Mouse (Mus musculus) cerebellum, adult 9-10 months (tissue): Measurements from ENCODE around the gene Cebpg.

Source experiments
- DNase-seq: peaks from one replicate; pipeline ENCODE4 v3.0.0; 2022

The Cebpg gene

DNA sequence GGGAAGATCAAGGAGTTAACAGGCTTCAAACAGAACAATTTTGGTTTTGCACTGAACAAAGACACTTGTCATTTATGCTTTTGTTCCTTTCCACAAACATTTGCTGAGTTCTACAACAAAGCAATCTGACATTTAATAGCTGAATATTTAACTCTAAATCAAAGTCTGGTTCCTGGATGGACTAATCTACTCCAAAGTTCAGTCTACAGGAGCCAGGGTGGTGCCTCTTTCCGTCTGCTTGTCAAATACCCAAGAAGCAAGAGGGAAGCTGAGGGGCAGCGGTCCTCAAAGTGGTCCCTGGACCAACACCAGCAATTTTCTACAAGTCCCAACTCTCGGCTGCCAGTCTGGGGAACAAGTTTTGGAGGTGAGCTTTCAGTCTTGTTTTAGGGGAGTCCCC is 3.2 kb downstream of the Cebpg start:
- no peak for DNase-seq

GRCm38 (mm10) chr7:35050540-35050939 is 5.8 kb downstream of the Cebpg start:
- DNase-seq, result no peak

GRCm38 (mm10) chr7:35046091-35046490 is 10.3 kb downstream of the Cebpg start:
- no peak for DNase-seq

DNA sequence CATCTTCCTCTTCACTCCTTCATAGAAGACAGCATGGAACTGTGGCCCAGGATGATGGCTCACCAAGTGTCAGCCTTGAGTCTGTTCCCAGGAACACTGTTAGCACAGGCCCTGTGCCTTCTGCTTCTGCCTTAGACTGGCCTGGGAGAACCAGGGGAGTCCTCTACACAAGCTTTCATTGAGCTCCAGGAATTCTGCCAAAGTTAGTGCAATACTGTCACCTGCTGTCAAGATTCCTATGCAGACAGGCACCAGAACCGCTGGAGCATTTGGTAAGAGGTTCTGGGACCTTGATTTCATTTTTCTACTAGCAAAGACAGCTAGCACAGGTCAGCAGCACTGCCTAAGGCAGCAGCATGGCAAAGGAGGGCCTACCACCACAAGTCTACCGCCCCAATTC is 11.7 kb downstream of the Cebpg start:
- DNase-seq, result peak; percentile 48

- no peak for DNase-seq
Measured at GRCm38 (mm10) chr7:35043266-35043817, 13.0 kb downstream of the Cebpg start.

DNA sequence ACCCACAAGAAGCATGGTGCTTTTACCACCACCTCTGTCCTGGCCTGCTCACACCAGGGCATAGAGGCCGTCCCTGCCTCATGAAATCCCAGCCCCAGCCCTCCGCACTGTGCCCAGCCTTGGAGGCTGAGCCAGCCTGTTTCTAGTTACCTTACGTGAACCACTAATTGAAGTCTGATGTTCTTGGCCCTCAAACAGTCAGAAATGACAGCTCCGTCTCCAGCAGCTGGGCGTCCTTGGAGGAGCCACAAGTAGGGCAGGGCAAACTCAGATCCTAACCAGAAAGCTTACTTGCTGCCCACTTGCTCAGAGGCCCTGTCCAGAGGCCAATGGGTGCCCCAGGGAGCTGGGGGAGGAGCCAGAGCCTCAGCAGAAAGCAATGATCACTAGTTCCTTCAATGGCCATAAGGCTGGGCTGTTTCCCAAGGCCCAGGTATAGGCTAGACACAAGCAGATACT is 13.6 kb downstream of the Cebpg start:
- DNase-seq, result no peak

DNA sequence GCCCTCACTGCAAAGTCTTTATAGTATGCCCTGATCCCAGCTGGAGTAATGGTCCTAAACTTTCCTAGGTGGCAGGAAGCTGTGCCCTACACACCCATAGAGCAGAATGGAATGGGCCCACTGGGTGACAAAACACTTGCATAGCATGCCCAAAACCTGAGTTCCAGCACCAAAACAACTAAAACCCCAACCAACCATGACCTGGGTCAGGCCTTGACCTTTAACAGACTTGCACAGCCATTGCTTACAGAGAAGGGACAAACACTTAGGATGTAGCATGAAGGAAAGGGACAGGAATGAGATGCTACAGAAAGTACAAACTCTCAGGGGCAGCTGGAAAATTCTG is 14.2 kb downstream of the Cebpg start:
- DNase-seq, result no peak

- no peak for DNase-seq
Measured at GRCm38 (mm10) chr7:35041286-35042208, 14.8 kb downstream of the Cebpg start.

GRCm38 (mm10) chr7:35040176-35040972 is 16.0 kb downstream of the Cebpg start:
- DNase-seq, result no peak

DNA sequence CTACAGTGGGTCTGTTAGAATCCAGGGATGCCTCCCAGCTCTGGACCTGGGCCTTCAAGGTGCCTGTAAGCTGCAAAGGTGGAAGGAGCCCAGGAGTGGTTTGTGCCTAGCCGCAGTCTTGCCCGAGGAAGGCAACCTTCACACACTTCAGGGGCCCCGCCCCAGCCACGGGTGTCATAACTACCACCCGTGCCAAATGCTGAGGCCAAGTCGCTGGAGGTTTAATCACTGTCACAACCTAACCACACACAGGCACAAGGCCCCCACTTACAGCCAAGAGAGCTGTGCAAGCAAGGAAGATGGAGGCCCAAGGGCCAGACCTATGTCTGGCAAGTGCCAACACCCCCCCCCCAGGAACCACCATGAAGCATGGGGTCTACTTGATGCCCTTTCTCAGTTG is 19.0 kb downstream of the Cebpg start:
- no peak for DNase-seq

- no peak for DNase-seq
Measured at GRCm38 (mm10) chr7:35036266-35036731, 20.1 kb downstream of the Cebpg start.

DNA sequence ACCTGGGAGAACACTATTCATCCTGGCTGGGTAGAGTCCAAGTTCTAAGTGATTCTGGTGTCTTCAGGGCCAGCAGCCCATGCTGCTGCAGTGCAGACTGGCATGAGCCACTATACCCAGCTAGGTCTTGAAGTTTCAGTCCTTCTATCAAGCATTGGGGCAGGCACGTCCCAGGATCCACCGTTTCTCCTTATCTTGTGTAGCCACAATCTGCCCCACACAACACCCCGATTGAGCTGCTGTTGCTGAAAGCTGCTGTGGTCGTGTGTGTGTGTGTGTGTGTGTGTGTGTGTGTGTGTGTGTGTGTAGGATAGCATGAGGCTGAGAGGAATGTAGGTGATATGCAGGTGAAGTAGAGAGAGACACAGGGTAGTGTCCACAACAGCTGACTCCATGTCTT is 20.8 kb downstream of the Cebpg start:
- DNase-seq, result no peak

DNA sequence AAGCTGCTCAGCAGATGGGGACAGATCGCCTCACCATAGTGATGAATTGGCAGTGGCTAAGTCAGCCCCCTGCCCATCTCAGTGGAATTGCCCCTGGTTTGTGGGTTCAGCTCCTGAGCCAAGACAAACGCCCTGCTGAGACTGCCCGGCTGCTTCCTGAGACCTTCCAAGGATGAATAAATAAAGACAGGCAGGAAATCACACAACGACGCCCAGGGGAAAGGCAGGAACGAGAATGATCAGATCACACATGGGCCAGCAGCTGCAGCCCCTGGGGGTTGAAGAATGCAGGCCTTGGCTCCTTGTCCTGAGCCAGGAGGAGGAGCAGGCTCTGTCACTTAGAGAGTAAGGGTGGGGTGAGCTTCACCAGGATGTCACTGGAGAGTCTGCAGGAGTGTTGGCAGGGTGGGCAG is 21.2 kb downstream of the Cebpg start:
- DNase-seq, result no peak

- no peak for DNase-seq
Measured at GRCm38 (mm10) chr7:35030567-35030966, 25.8 kb downstream of the Cebpg start.

DNA sequence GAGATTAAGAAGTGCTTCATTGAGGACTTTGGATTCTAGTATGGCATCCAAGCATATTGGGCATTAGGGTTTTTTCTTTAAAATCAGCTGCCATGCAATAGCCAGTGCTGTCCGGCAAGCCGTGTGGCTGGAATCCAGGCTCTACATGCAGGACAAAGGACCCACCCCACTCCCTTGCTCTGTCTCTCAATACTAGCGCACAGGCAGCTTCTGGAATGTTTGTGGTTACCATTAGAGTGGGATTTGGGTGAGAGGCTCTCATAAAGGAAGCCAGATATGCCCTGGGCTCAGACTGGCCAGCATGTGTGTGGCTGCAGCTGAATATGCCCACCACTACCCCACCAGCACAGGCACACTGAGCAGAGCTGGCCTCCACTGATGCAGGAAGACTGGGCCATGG is 26.7 kb downstream of the Cebpg start:
- DNase-seq, result no peak

DNA sequence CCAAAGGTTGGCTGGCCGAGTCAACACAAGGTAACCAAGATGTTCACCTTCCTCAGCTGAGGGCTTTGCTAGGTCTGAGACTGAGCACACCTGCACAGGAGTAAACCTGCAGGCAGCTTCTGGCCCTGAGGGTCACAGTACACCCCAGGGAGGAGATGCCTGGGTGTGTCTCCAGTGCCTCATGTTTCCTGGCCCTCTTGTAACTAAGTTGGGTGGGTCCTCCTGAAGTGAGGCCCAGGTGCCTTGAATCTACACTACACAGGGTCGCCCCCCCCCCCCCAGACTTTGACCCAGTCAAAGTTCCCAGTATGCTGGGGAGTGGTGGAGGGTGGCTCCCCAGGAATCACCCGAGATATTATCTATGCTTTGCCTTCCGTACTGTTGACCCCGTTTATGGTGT is 27.1 kb downstream of the Cebpg start:
- no peak for DNase-seq

DNA sequence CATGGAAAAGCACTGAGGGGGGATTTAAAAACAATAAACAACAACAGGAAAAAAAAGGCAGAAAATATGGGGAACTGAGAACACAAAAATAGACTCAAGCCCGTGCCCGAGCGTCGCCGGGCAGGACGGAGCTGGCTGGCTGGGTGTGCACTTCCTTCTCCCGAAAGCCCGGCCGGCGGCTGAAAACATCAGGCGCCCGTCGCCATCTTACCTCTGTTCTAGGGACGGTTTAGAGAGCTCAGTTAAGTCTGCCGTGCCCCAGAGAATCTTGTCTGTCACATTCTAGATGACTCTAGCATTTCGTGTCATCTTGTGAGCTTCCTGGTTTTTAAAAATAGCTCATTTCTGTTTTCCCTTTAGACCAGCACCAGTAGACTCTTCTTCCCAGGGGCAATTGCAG is 27.8 kb downstream of the Cebpg start:
- DNase-seq, result no peak

DNA sequence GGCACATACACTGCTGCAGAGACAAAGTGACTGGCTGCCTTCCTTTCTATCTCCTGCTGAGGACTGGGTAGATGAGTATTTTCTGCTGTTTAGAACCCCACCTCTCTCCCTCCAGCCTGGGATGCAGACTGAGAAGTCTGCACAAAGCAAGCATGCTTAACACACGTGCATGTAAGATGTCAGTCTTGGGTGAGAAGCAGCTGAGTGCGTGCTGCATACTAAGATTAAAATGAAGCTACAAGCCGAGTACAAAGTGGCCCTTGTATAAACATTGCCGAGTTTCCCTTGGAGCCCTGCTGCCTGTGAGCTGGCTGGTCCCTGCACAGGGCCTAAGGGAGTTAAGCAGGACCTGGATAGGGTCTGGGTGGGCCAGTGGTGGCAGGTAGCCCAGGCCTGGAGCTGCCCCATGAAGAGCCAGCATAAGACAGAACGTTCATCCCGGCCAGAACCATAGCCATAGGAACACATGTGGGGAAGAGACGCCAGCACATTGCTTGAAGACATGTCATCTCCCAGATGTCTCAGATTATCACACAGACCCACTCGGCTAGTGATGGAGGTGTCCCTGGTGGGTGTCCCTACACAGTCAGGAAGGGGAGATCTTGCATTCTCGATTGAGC is 28.5 kb downstream of the Cebpg start:
- no peak for DNase-seq

DNA sequence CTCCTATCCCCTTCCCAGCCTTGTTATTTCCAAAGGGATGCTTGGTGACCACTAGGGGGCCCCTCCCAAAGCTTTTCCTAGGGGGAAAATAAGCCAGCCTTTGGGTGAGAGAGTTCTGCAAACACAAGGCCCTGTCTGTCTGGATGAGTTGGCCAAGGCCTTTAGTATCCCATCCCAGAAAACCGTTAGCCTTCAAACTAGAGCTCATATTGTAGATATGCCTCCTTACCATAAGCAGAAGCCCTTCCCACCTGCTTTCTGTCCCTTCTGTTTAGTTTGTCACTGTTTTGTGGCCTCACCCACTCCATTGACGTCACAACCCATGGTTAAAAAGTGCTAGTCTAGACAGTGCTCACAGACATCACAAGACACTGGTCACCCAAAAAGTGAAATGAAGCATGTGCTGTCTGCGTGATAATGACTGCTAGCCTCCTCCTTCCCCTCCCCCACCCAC is 29.5 kb downstream of the Cebpg start:
- DNase-seq, result peak; percentile 33

DNA sequence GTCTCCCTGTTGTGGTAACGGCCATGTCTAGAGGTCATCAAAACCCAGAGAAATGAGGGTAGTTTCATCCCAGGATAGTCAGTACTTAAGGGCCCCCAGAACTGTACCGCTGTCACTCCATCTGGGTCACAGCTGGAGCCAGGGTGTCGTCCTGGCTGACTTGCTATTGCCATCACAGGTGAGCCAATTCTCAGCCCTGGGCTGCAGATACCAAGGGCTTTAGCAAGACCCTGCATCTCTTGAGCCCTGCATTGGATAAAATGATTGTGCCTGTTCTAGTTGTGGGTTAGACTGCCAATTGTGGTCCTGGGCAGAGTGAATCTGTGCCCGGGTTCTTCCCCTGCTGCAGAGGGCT is 30.1 kb downstream of the Cebpg start:
- DNase-seq, result no peak

GRCm38 (mm10) chr7:35025409-35026275 is 30.7 kb downstream of the Cebpg start:
- DNase-seq, result peak; percentile 79

DNA sequence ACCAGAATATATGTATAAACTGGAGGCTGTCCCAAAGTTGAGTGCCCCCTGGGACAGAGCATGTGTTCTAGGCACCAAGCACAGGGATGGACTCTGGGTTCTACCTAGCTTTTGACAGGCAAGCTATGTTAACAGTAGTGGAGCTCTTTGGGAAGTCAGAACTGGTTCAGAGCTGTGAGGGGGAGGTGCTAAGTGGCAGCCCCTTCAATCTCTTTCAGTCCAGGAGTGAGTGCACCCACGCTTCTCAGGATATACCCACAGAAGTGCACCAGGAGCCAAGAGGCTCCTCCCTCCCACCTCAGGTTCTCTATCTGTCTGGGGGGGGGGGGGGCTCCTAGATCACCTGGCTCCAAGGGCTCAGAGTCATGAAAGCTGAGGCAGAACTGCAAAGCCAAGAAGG is 31.9 kb downstream of the Cebpg start:
- DNase-seq, result no peak
